Mouse (Mus musculus): ENCODE measurements around the gene Zc3h13. TPM values are rescaled to one million over a fixed set of nuclear protein-coding genes. Genes with fewer than 3 reads are reported as not detected.

Zc3h13 gene
- polyA plus RNA-seq, 1 experiment from 2014 or later = 31.4 TPM

DNA sequence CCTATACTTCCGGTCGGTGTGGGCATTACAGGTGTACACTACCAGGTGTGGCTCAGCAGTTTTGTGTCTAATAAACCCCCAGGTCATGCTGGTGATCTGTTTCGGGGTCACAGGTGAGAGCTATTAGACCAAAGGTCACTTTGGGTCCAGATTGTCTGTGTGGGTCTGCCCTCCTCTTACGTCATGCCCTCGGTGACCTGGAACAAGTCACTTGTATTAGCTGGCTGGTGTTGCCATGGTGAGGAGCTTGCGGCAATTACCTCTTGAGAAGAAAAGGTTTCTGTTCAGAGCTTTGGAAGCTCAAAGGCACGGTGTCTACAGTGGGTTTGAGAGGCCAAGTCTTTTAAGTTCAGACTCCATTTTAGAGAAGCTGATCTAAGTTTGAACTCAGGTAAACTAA lies 93.4 kb downstream of the Zc3h13 start:
- no peaks in the 10 kb centered on the region for H3K9me3 ChIP-seq (ENCODE audit: control insufficient read depth, low read length)
- no peak overlapping the region for H3K27ac ChIP-seq (ENCODE audit: low read depth, low read length)
- H3K36me3 ChIP-seq (ENCODE audit: control insufficient read depth, insufficient read depth, low read length) = no peaks in the 10 kb centered on the region
- no peak overlapping the region for H3K4me3 ChIP-seq (ENCODE audit: low read depth, low read length)
- H3K4me2 ChIP-seq = no peak overlapping the region
- H3K27me3 ChIP-seq (ENCODE audit: control insufficient read depth, insufficient read depth, low read length) = no peaks in the 10 kb centered on the region
- DNase-seq (ENCODE audit: low spot score, missing footprints) (no peak), ATAC-seq (ENCODE audit: low FRiP score) (no peak)
- H3K9ac ChIP-seq (ENCODE audit: low read length) = no peak overlapping the region
- 45% methylated on average over 7 of the region's 7 CpGs for WGBS
- no peaks in the 10 kb centered on the region for H3K4me1 ChIP-seq (ENCODE audit: control insufficient read depth, insufficient read depth, low read length)

Small RNA genes within 50 kb of the gene (microRNA-seq; reads per million reads assigned to microRNA genes)
- not detected for gene Gm44482

Other genes starting within 250 kb of the Zc3h13 start
- 0.08 and 0.10 TPM in 2 replicates for gene Lrrc63, start 153.5 kb upstream of the Zc3h13 start, polyA plus RNA-seq (2014; fragmentation: Nextera tagmentation; extraction: Ambion mirVana)
- gene Lcp1, start 153.3 kb upstream of the Zc3h13 start, polyA plus RNA-seq (2014; fragmentation: Nextera tagmentation; extraction: Ambion mirVana) = 30.9 and 34.7 TPM in 2 replicates
- gene Cpb2, start 42.1 kb upstream of the Zc3h13 start, polyA plus RNA-seq (2014; fragmentation: Nextera tagmentation; extraction: Ambion mirVana) = not detected in 2 replicates
- gene Siah3, start 171.6 kb downstream of the Zc3h13 start, polyA plus RNA-seq (2014; fragmentation: Nextera tagmentation; extraction: Ambion mirVana) = 1.1 and 1.4 TPM in 2 replicates